32 mouse cellular contexts compared by ENCODE assay signal in the genomic region with DNA sequence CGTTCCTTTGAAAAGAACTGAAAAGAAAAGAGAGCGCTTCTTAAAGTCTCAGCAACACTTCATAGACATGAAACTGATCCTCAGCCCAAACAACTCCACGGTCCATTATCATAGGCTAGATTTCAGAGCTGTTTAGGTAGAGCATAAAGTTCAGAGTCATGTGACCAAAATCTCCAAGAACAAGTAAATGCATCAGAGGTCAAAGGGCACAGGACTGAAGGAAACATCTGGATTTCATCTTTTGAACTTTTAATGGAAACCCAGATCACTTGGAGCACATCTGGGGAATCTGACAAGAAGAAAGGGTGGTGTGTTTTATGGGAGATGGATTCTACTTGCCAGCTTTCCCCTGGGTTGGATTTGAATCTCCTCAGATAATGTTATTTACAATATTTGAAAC.
DNase-seq lines count a peak whose midpoint lies in the region; ATAC-seq and TF ChIP-seq lines count a peak whose summit lies in the region.
"Had no signal": no experiment of that assay in that cellular context is flagged by ENCODE, and none has a peak within 500 bp of the region (broad histone marks: within the 10 kb centered on the region; RNA-seq: fewer than 3 reads in every experiment).

No protein-coding gene starts in this region.

- no peak overlapping the region; the same call in 1 of the 2 replicates for H3K27ac ChIP-seq in lung, embryonic 14.5 days (ENCODE audit: low read depth)
- H3K27ac ChIP-seq in cerebellum, adult 2 months (ENCODE audit: insufficient read depth, low read length) = no peak overlapping the region
- no peak overlapping the region for H3K27ac ChIP-seq in forebrain, embryonic 14.5 days (ENCODE audit: low read depth, low read length)
- H3K27ac ChIP-seq: embryonic facial prominence, embryonic 13.5 days; forebrain, embryonic 12.5 days; gastrocnemius, adult 2 months; heart, adult 2 months; heart, embryonic 10.5 days; heart, embryonic 13.5 days; hindbrain, embryonic 14.5 days; intestine, embryonic 15.5 days had no signal

- no peaks in the 10 kb centered on the region for H3K4me1 ChIP-seq in lung, embryonic 14.5 days (ENCODE audit: insufficient read depth)
- H3K4me1 ChIP-seq in lung, adult 2 months (ENCODE audit: control insufficient read depth, insufficient read depth, low read length) = no peaks in the 10 kb centered on the region
- no peaks in the 10 kb centered on the region for H3K4me1 ChIP-seq in cerebellum, adult 2 months (ENCODE audit: control insufficient read depth, insufficient read depth, low read length)
- no peaks in the 10 kb centered on the region for H3K4me1 ChIP-seq in forebrain, embryonic 14.5 days (ENCODE audit: control insufficient read depth, insufficient read depth, low read length)
- H3K4me1 ChIP-seq: embryonic facial prominence, embryonic 13.5 days; forebrain, embryonic 12.5 days; heart, embryonic 10.5 days; heart, embryonic 13.5 days; intestine, embryonic 15.5 days had no signal

- no peak overlapping the region for H3K9ac ChIP-seq in lung, embryonic 14.5 days
- H3K9ac ChIP-seq in forebrain, embryonic 14.5 days (ENCODE audit: low read length) = no peak overlapping the region
- H3K9ac ChIP-seq: embryonic facial prominence, embryonic 13.5 days; forebrain, embryonic 12.5 days; heart, embryonic 13.5 days; hindbrain, embryonic 14.5 days; intestine, embryonic 15.5 days had no signal

- no peak for ATAC-seq in lung, embryonic 14.5 days (ENCODE audit: insufficient read depth)
- ATAC-seq in cerebellum, adult (ENCODE audit: insufficient number of reproducible peaks, low FRiP score, low TSS enrichment) = no peak
- ATAC-seq in forebrain, embryonic 14.5 days = no peak
- ATAC-seq: forebrain, embryonic 16.5 days; intestine, embryonic 15.5 days; Patski had no signal

- no peak overlapping the region for H3K4me3 ChIP-seq in lung, embryonic 14.5 days (ENCODE audit: low read depth, low read length)
- no peak overlapping the region for H3K4me3 ChIP-seq in lung, adult 2 months (replicated peaks; ENCODE audit: extremely low read depth, low read depth, low read length)
- no peak overlapping the region for H3K4me3 ChIP-seq in cerebellum, adult 2 months (replicated peaks; ENCODE audit: insufficient read depth, low read depth, low read length)
- H3K4me3 ChIP-seq in forebrain, embryonic 14.5 days (ENCODE audit: low read depth, low read length) = no peak overlapping the region
- H3K4me3 ChIP-seq: embryonic facial prominence, embryonic 13.5 days; erythroblast, embryonic 14.5 days; forebrain, embryonic 12.5 days; gastrocnemius, adult 2 months; heart, adult 2 months; heart, embryonic 10.5 days; heart, embryonic 13.5 days; intestine, embryonic 15.5 days had no signal

- no peaks in the 10 kb centered on the region for H3K36me3 ChIP-seq in lung, embryonic 14.5 days (ENCODE audit: insufficient read depth)
- no peaks in the 10 kb centered on the region for H3K36me3 ChIP-seq in forebrain, embryonic 14.5 days (ENCODE audit: control insufficient read depth, insufficient read depth, low read length)
- H3K36me3 ChIP-seq: embryonic facial prominence, embryonic 13.5 days; forebrain, embryonic 12.5 days; G1E; heart, embryonic 10.5 days; heart, embryonic 13.5 days; intestine, embryonic 15.5 days had no signal

- peak; percentile 22 for DNase-seq in lung, embryonic 14.5 days
- no peak for DNase-seq in lung, adult 2 months
- DNase-seq in embryo, embryonic 9.5 days (ENCODE audit: extremely low spot score) = peak; percentile 12
- peak; percentile 61 for DNase-seq in forelimb bud, embryonic 11.5 days (ENCODE audit: low read depth, low spot score)
- DNase-seq in cerebellum, adult 2 months = no peak
- DNase-seq in forebrain, embryonic 14.5 days (ENCODE audit: low spot score) = no peak
- DNase-seq in right cerebral cortex, postnatal 36 days (ENCODE audit: low spot score in 2 of 2) = no peak
- DNase-seq: adrenal gland, postnatal 10 days; adrenal gland, postnatal 36 days; B cell, adult 2 months; cerebellum, adult 11 months; cerebellum, adult 8-10 months; cerebellum, postnatal 10 days; cerebellum, postnatal 36 days; gastrocnemius, adult 2 months; gastrocnemius, postnatal 36 days; heart, adult 2 months; heart, postnatal 14 days; heart, postnatal 4 days; kidney, adult 11 months had no signal

- no peak overlapping the region for H3K4me2 ChIP-seq in lung, embryonic 14.5 days
- H3K4me2 ChIP-seq in forebrain, embryonic 14.5 days (ENCODE audit: low read length) = no peak overlapping the region
- H3K4me2 ChIP-seq: embryonic facial prominence, embryonic 13.5 days; forebrain, embryonic 12.5 days; heart, embryonic 13.5 days; hindbrain, embryonic 14.5 days; intestine, embryonic 15.5 days had no signal

- TF ChIP-seq POLR2A in lung, adult 2 months (IDR thresholded peaks at IDR 0.05; ENCODE audit: borderline replicate concordance, extremely low read depth, low read depth, low read length) = no peak
- no peak for TF ChIP-seq POLR2A in cerebellum, adult 2 months (IDR thresholded peaks at IDR 0.05; ENCODE audit: borderline replicate concordance, insufficient read depth, low read length)

- H3K27me3 ChIP-seq in lung, embryonic 14.5 days (ENCODE audit: insufficient read depth, low read length) = no peaks in the 10 kb centered on the region
- no peaks in the 10 kb centered on the region for H3K27me3 ChIP-seq in cerebellum, adult 2 months (ENCODE audit: control insufficient read depth, insufficient read depth, low read length)
- no peaks in the 10 kb centered on the region for H3K27me3 ChIP-seq in forebrain, embryonic 14.5 days (replicated peaks; ENCODE audit: control insufficient read depth, insufficient read depth, low read length)
- H3K27me3 ChIP-seq: CH12.LX; embryonic facial prominence, embryonic 13.5 days; forebrain, embryonic 12.5 days; heart, embryonic 13.5 days; intestine, embryonic 15.5 days; Patski had no signal

- 46% methylated on average over 3 of the region's 3 CpGs for WGBS in lung, embryonic 14.5 days
- whole genome bisulfite sequencing in lung, adult 2 months = 60% methylated on average over 3 of the region's 3 CpGs
- 92% methylated on average over 3 of the region's 3 CpGs for WGBS in cerebellum, adult 2 months
- WGBS in forebrain, embryonic 14.5 days = 83% methylated on average over 3 of the region's 3 CpGs

- no peaks in the 10 kb centered on the region for H3K9me3 ChIP-seq in lung, embryonic 14.5 days (ENCODE audit: low read depth, low read length)
- H3K9me3 ChIP-seq in forebrain, embryonic 14.5 days (replicated peaks; ENCODE audit: control insufficient read depth, low read length) = no peaks in the 10 kb centered on the region
- H3K9me3 ChIP-seq: embryonic facial prominence, embryonic 13.5 days; forebrain, embryonic 12.5 days; G1E; heart, embryonic 10.5 days; heart, embryonic 13.5 days; intestine, embryonic 15.5 days had no signal

- TF ChIP-seq CTCF in lung, embryonic 14.5 days (IDR thresholded peaks at IDR 0.05; ENCODE audit: low read depth) = no peak
- no peak for TF ChIP-seq CTCF in lung, adult 2 months (IDR thresholded peaks at IDR 0.05; ENCODE audit: insufficient read depth, low read length)
- no peak for TF ChIP-seq CTCF in cerebellum, adult 2 months (IDR thresholded peaks at IDR 0.05; ENCODE audit: borderline replicate concordance, insufficient read depth, low read depth, low read length)

Comparison
In these comparisons a context has a peak if more than half of its experiments do, and no peak if none do; other contexts are left out.
1. DNase-seq: peak in lung, embryonic 14.5 days (single experiment), embryo, embryonic 9.5 days (single experiment) and forelimb bud, embryonic 11.5 days (single experiment); none in lung, adult 2 months (single experiment), cerebellum, adult 2 months (0 of 2), forebrain, embryonic 14.5 days (single experiment) and right cerebral cortex, postnatal 36 days (0 of 2).